Mouse (Mus musculus) small intestine, adult 2 months (tissue): ENCODE data around the gene Dclk1. TPM values are rescaled to one million over a fixed set of nuclear protein-coding genes. Genes with fewer than 3 reads are reported as not detected.

ENCODE experiments used
- H3K27ac ChIP-seq: fragments of 200-500 bp; 2 replicates; pipeline ENCODE4 v1.5.1; 2012; ENCODE audit warnings: low read depth, low read length, control low read depth, inconsistent platforms; ENCODE audit not compliant: insufficient read depth
- H3K27me3 ChIP-seq: fragments of 200-500 bp; 2 replicates; pipeline ENCODE4 v1.6.1; 2012; ENCODE audit warnings: mild to moderate bottlenecking, moderate library complexity, low read length, inconsistent platforms; ENCODE audit not compliant: control insufficient read depth, insufficient read depth
- H3K36me3 ChIP-seq: fragments of 200-500 bp; 2 replicates; pipeline ENCODE4 v1.6.1; 2012; ENCODE audit warnings: mild to moderate bottlenecking, low read length, control low read depth, inconsistent platforms; ENCODE audit not compliant: control insufficient read depth, insufficient read depth
- H3K4me1 ChIP-seq: fragments of 200-500 bp; 2 replicates; pipeline ENCODE4 v1.6.1; 2012; ENCODE audit warnings: low read length, inconsistent platforms, mixed read lengths; ENCODE audit not compliant: control insufficient read depth, insufficient read depth, insufficient read length
- H3K4me3 ChIP-seq: fragments of 200-500 bp; 2 replicates; pipeline ENCODE4 v1.5.1; 2012; ENCODE audit warnings: low read depth, mild to moderate bottlenecking, control low read depth, inconsistent platforms, low read length, moderate library complexity
- CTCF ChIP-seq: fragments of 200-500 bp; IDR thresholded peaks from 2 replicates; pipeline ENCODE4 v1.5.1; 2012; ENCODE audit warnings: low read depth, mild to moderate bottlenecking, control low read depth, inconsistent platforms, low read length, moderate library complexity, mixed read lengths; ENCODE audit not compliant: insufficient replicate concordance, insufficient read length; ENCODE audit errors: extremely low read depth
- POLR2A ChIP-seq: fragments of 200-500 bp; IDR thresholded peaks from 2 replicates; pipeline ENCODE4 v1.6.1; 2012; ENCODE audit warnings: low read depth, mild to moderate bottlenecking, control low read depth, inconsistent platforms, low read length, moderate library complexity
- WGBS: fragments of 180-500 bp; shearing (Covaris S2); methylation state at CpG from one replicate; pipeline ENCODE4 v1.1.7; 2018; 5-methylcytosine and 5-hydroxymethylcytosine counted together
- polyA plus RNA-seq: library from polyadenylated mRNA; depleted of rRNA; stranded (reverse); fragments of >200 nt; gene quantifications from 2 replicates; pipeline ENCODE4 v1.2.3, GENCODE M21; 2012

The Dclk1 gene
- polyA plus RNA-seq, 1 experiment, result 3.2 TPM

- H3K27me3 ChIP-seq, result no peaks in the 10 kb centered on the region
- 63% methylated on average over 2 of the region's 2 CpGs for WGBS
- no peaks in the 10 kb centered on the region for H3K36me3 ChIP-seq
- TF ChIP-seq CTCF, result no peak
- TF ChIP-seq POLR2A, result no peak
- H3K27ac ChIP-seq, result no peak overlapping the region
- H3K4me1 ChIP-seq, result no peaks in the 10 kb centered on the region
- no peak overlapping the region for H3K4me3 ChIP-seq
Observed at GRCm38 (mm10) chr3:55250631-55251030, 8.5 kb downstream of the Dclk1 start.

- TF ChIP-seq POLR2A, result no peak
- no peak for TF ChIP-seq CTCF
- 67% methylated on average over 7 of the region's 7 CpGs for WGBS
- Histone ChIP-seq H3K27ac (no peak overlapping the region), H3K36me3 (no peaks in the 10 kb centered on the region), H3K4me1 (no peaks in the 10 kb centered on the region), H3K4me3 (no peak overlapping the region), H3K27me3 (no peaks in the 10 kb centered on the region)
Observed at GRCm38 (mm10) chr3:55260139-55260538, 18.0 kb downstream of the Dclk1 start.

GRCm38 (mm10) chr3:55266091-55266490, 23.9 kb downstream of the Dclk1 start:
- no peak for TF ChIP-seq CTCF
- TF ChIP-seq POLR2A, result no peak
- WGBS, result 81% methylated on average over 5 of the region's 5 CpGs
- H3K27ac ChIP-seq, result no peak overlapping the region
- no peaks in the 10 kb centered on the region for H3K36me3 ChIP-seq
- no peaks in the 10 kb centered on the region for H3K4me1 ChIP-seq
- no peak overlapping the region for H3K4me3 ChIP-seq
- H3K27me3 ChIP-seq, result no peaks in the 10 kb centered on the region

- Histone ChIP-seq H3K4me1 (no peaks in the 10 kb centered on the region), H3K36me3 (no peaks in the 10 kb centered on the region), H3K27me3 (no peaks in the 10 kb centered on the region), H3K27ac (no peak overlapping the region), H3K4me3 (no peak overlapping the region)
- WGBS, result 70% methylated on average over 4 of the region's 4 CpGs
- no peak for TF ChIP-seq POLR2A
- TF ChIP-seq CTCF, result no peak
Observed at GRCm38 (mm10) chr3:55269802-55270201, 27.6 kb downstream of the Dclk1 start.

GRCm38 (mm10) chr3:55270345-55270744, 28.2 kb downstream of the Dclk1 start:
- 72% methylated on average over 3 of the region's 3 CpGs for WGBS
- no peaks in the 10 kb centered on the region for H3K36me3 ChIP-seq

GRCm38 (mm10) chr3:55270920-55271319, 28.8 kb downstream of the Dclk1 start:
- no peak for TF ChIP-seq POLR2A
- no peak for TF ChIP-seq CTCF
- Histone ChIP-seq H3K36me3 (no peaks in the 10 kb centered on the region), H3K4me1 (no peaks in the 10 kb centered on the region), H3K4me3 (no peak overlapping the region), H3K27me3 (no peaks in the 10 kb centered on the region), H3K27ac (no peak overlapping the region)
- 83% methylated on average over 5 of the region's 5 CpGs for WGBS

More at GRCm38 (mm10) chr3:55270345-55270744, 28.2 kb downstream of the Dclk1 start:
- no peak overlapping the region for H3K27ac ChIP-seq
- TF ChIP-seq POLR2A (no peak), CTCF (no peak)
- no peaks in the 10 kb centered on the region for H3K4me1 ChIP-seq
- no peak overlapping the region for H3K4me3 ChIP-seq
- H3K27me3 ChIP-seq, result no peaks in the 10 kb centered on the region

GRCm38 (mm10) chr3:55272536-55272935, 30.4 kb downstream of the Dclk1 start:
- H3K36me3 ChIP-seq, result no peaks in the 10 kb centered on the region

GRCm38 (mm10) chr3:55276446-55276845, 34.3 kb downstream of the Dclk1 start:
- TF ChIP-seq CTCF (no peak), POLR2A (no peak)
- Histone ChIP-seq H3K27ac (no peak overlapping the region), H3K27me3 (no peaks in the 10 kb centered on the region), H3K36me3 (no peaks in the 10 kb centered on the region), H3K4me1 (no peaks in the 10 kb centered on the region), H3K4me3 (no peak overlapping the region)
- WGBS, result 86% methylated on average over 3 of the region's 3 CpGs

More at GRCm38 (mm10) chr3:55272536-55272935, 30.4 kb downstream of the Dclk1 start:
- no peak overlapping the region for H3K27ac ChIP-seq
- no peaks in the 10 kb centered on the region for H3K4me1 ChIP-seq
- H3K27me3 ChIP-seq, result no peaks in the 10 kb centered on the region
- TF ChIP-seq POLR2A (no peak), CTCF (no peak)
- H3K4me3 ChIP-seq, result no peak overlapping the region
- WGBS, result 82% methylated on average over 6 of the region's 6 CpGs
